Mouse (Mus musculus) bone marrow macrophage, adult 2 months (primary cell): Measurements from ENCODE around the gene Dnmt3a.

ENCODE experiments used
- CTCF ChIP-seq: IDR thresholded peaks from 2 replicates; pipeline ENCODE4 v1.5.1; 2012; ENCODE audit warnings: low read depth, mild to moderate bottlenecking, low read length, moderate library complexity
- POLR2A ChIP-seq: IDR thresholded peaks from 2 replicates; pipeline ENCODE4 v1.6.1; 2012; ENCODE audit warnings: mild to moderate bottlenecking, low read depth, low read length, borderline replicate concordance

DNA sequence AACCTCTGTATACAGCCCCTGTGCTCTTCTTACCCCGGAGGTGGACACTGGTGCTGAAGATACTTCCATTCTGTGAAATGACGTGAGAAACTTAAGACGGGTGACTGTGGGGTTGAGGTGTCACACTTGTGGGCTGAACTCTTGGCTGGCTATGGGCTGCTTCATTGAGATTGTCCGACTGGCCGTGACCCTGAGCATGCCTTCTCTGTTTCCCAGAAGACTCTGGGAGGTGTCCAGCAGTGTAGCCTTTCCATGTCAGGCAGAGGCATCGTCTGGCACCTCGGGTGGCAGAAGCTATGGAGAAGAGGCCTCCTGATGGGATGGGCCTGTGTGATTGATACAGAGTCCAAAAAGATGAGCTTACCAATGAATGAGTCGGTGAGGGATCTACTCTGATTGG lies 7.3 kb downstream of the Dnmt3a start:
- TF ChIP-seq CTCF (no peak), POLR2A (no peak)
